Mouse (Mus musculus) lung, adult 2 months (tissue): Measurements from ENCODE around the gene Trf. TPM values are rescaled to one million over a fixed set of nuclear protein-coding genes. Genes with fewer than 3 reads are reported as not detected.
A peak's percentile ranks its signal among the peaks of the same experiment; 100 is the strongest.

Source experiments
- DNase-seq: peaks from one replicate; pipeline ENCODE4 v3.0.0; 2022
- H3K4me1 ChIP-seq: fragments of 200-500 bp; 2 replicates; pipeline ENCODE4 v1.6.1; 2011; ENCODE audit warnings: low read length; ENCODE audit not compliant: control insufficient read depth, insufficient read depth
- H3K4me3 ChIP-seq: fragments of 200-500 bp; replicated peaks from 2 replicates; pipeline ENCODE3; 2011; ENCODE audit warnings: low read depth, mild to moderate bottlenecking, control low read depth, low read length; ENCODE audit errors: extremely low read depth
- CTCF ChIP-seq: fragments of 200-500 bp; IDR thresholded peaks from 2 replicates; pipeline ENCODE4 v1.5.1; 2011; ENCODE audit warnings: mild to moderate bottlenecking, low read length, control low read depth; ENCODE audit not compliant: insufficient read depth
- POLR2A ChIP-seq: fragments of 200-500 bp; IDR thresholded peaks from 2 replicates; pipeline ENCODE4 v1.6.1; 2011; ENCODE audit warnings: low read depth, mild to moderate bottlenecking, control low read depth, low read length, borderline replicate concordance; ENCODE audit errors: extremely low read depth
- WGBS: fragments of 180-500 bp; shearing (Covaris S2); methylation state at CpG from one replicate; pipeline ENCODE4 v1.1.7; 2018; 5-methylcytosine and 5-hydroxymethylcytosine counted together
- polyA plus RNA-seq: library from polyadenylated mRNA; depleted of rRNA; stranded (reverse); fragments of >200 nt; gene quantifications from 2 replicates; pipeline ENCODE4 v1.2.3, GENCODE M21; 2012

Gene Trf
- polyA plus RNA-seq, 1 experiment, result 569 TPM

- TF ChIP-seq POLR2A, result no peak
- TF ChIP-seq CTCF, result no peak
- WGBS, result 84% methylated on average over 15 of the region's 15 CpGs
- H3K4me3 ChIP-seq, result no peak overlapping the region
- no peak for DNase-seq
- peaks cover 3% of the 10 kb centered on the region; the same call in 1 of the 2 replicates for H3K4me1 ChIP-seq
Observed at GRCm38 (mm10) chr9:103226806-103227205, 3.4 kb downstream of the Trf start.

DNA sequence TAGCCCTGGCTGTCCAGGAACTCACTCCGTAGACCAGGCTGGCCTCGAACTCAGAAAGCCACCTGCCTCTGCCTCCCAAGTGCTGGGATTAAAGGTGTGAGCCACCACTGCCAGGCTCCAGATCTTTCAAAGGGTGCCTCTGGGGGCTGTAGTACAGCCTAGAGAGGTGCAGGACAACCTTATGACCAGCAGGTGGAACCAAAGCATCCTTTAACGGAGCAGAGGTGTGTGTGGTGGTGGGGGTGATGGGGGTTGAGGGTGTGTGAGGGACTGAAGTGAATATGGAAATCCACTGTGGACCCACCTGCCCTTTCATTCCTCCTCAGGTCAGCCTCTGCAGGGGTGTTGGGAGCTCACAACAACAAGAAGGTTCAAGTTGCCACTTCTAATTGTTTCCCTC, 4.8 kb downstream of the Trf start:
- DNase-seq, result no peak
- TF ChIP-seq POLR2A (no peak), CTCF (peak; percentile 68)
- WGBS, result 66% methylated on average over 3 of the region's 3 CpGs
- Histone ChIP-seq H3K4me1 (peaks cover under 1% of the 10 kb centered on the region; the same call in 1 of the 2 replicates), H3K4me3 (no peak overlapping the region)

DNA sequence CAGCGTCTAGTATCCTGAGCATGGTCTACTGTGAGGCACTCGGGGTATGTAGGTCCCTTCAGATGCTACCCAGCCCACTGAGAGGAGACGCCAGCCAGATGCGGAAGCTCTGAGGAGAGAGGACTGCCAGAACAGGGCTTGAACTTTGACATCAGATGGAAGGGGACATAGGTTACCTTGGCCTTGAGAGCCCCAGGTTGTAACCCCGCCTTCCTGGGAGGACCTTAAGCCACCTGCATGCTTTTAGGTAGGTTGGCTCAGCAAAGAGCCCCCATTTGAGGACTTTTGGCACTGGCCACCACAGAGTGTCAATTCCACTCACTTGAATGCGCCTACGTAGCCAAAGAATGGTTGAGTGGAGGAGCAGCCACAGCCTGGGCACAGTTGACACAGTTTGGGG, 5.5 kb downstream of the Trf start:
- WGBS, result 95% methylated on average over 7 of the region's 7 CpGs
- no peak for TF ChIP-seq POLR2A
- no peak for TF ChIP-seq CTCF
- H3K4me1 ChIP-seq, result no peaks in the 10 kb centered on the region
- no peak overlapping the region for H3K4me3 ChIP-seq
- DNase-seq, result no peak

GRCm38 (mm10) chr9:103214281-103214680, 16.0 kb downstream of the Trf start:
- no peak overlapping the region for H3K4me3 ChIP-seq
- TF ChIP-seq CTCF (no peak), POLR2A (no peak)
- 81% methylated on average over 6 of the region's 6 CpGs for WGBS
- no peaks in the 10 kb centered on the region for H3K4me1 ChIP-seq
- no peak for DNase-seq

DNA sequence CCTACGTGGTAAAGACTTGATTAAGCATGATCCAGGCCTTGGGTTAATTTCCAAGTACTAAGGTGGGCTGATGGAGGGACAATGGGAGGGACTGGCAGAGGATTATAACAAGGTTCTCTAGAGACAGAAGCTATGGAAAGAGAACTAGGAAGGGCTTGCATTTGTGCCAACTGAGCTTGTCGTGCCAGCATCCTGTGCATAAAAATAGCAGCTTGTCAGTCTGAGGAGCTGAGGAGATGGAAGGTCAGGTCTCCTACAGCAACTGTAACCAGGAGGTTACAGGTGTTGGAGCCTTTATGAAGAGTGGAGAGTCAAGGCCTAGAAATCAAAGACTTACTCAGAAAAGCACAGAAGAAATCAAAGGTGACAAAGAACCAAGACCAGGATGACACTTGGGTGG, 16.6 kb downstream of the Trf start:
- WGBS, result 57% methylated on average over 2 of the region's 2 CpGs
- H3K4me3 ChIP-seq, result no peak overlapping the region
- DNase-seq, result no peak
- TF ChIP-seq CTCF (no peak), POLR2A (no peak)
- H3K4me1 ChIP-seq, result no peaks in the 10 kb centered on the region

- no peak for DNase-seq
- TF ChIP-seq POLR2A, result no peak
- TF ChIP-seq CTCF, result no peak
- H3K4me1 ChIP-seq, result no peaks in the 10 kb centered on the region
- 59% methylated on average over 28 of the region's 28 CpGs for WGBS
- H3K4me3 ChIP-seq, result peak overlapping the region; percentile 33
Observed at GRCm38 (mm10) chr9:103212654-103213420, 17.4 kb downstream of the Trf start.

DNA sequence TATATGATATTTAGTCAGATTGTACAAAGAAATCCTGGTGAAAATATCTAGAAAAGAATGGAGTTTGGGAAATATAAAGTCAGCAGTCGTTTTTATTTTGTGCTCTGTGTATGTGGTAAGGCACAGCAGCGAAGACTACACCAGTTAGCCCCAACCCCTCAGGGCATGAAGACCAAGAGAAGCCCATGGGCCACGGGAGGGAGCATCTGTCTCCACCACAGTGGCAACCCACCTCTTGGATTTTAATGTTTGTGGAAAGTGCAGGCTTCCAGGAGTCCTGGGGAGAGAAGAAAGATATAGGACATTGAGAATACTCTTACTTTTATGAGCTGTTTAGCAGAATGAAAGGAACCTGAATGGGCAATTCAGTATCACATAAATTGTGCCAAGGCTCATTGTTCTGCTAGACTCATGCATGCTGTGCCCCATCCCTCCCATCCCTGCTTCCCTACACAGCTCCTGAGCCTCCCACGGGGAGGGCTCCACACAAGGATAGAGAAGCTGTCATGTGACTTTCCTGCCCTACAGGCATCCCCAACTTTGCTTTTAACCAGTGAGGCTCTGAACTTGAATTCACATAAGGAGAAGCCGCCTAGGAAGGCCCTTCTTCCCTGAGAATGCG, 21.3 kb downstream of the Trf start:
- no peak for TF ChIP-seq CTCF
- Histone ChIP-seq H3K4me1 (no peaks in the 10 kb centered on the region), H3K4me3 (no peak overlapping the region)
- WGBS, result 67% methylated on average over 6 of the region's 6 CpGs
- DNase-seq, result no peak

DNA sequence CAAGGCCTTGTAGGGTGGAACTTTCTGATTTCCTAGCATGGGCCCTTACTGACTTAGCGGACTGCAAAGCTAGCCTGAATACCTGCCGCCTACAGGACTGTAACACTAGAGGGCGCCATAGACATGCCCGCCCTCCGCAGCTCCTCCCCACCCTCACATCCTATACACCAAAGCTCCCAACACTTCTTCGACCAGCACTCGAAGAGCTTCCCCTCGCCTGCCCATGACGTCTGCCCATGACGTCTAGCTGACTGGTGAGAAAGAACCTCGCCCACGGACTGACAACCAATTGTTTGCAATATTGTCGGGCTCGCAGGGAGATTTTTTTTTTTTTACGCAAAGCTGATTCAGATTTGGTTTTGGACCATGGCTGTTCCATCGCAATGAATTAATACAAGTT, 22.4 kb downstream of the Trf start:
- DNase-seq, result peak; percentile 40
- TF ChIP-seq CTCF (peak; percentile 91), POLR2A (no peak)
- H3K4me3 ChIP-seq, result no peak overlapping the region
- no peaks in the 10 kb centered on the region for H3K4me1 ChIP-seq
- WGBS, result 7% methylated on average over 16 of the region's 16 CpGs

GRCm38 (mm10) chr9:103205786-103206185, 24.5 kb downstream of the Trf start:
- Histone ChIP-seq H3K4me3 (no peak overlapping the region), H3K4me1 (peaks cover 2% of the 10 kb centered on the region; the same call in 1 of the 2 replicates)
- no peak for DNase-seq
- TF ChIP-seq CTCF, result no peak
- no peak for TF ChIP-seq POLR2A
- WGBS, result 92% methylated on average over 5 of the region's 5 CpGs
